Mouse (Mus musculus) adrenal gland, adult 2 months (tissue): ENCODE data around the gene Asic4. TPM values are rescaled to one million over a fixed set of nuclear protein-coding genes. Genes with fewer than 3 reads are reported as not detected.
A peak's percentile ranks its signal among the peaks of the same experiment; 100 is the strongest.

Experiments used
- DNase-seq: peaks from one replicate; pipeline ENCODE4 v3.0.0; 2021
- polyA plus RNA-seq: library from polyadenylated mRNA; depleted of rRNA; stranded (reverse); fragments of >200 nt; gene quantifications from 2 replicates; pipeline ENCODE4 v1.2.3, GENCODE M21; 2012
- total RNA-seq, 2 experiments: library from RNA; stranded (reverse); gene quantifications; 2 replicates each; pipeline ENCODE4 v1.2.3; 2021

Gene Asic4
- total and polyA plus RNA-seq, 3 experiments: 3.7 to 9.5 (median 6.8) TPM

GRCm38 (mm10) chr1:75502945-75503650, 52.9 kb downstream of the Asic4 start:
- DNase-seq: no peak

- peak; percentile 53 for DNase-seq
Observed at GRCm38 (mm10) chr1:75503651-75503980, 53.4 kb downstream of the Asic4 start.

DNA sequence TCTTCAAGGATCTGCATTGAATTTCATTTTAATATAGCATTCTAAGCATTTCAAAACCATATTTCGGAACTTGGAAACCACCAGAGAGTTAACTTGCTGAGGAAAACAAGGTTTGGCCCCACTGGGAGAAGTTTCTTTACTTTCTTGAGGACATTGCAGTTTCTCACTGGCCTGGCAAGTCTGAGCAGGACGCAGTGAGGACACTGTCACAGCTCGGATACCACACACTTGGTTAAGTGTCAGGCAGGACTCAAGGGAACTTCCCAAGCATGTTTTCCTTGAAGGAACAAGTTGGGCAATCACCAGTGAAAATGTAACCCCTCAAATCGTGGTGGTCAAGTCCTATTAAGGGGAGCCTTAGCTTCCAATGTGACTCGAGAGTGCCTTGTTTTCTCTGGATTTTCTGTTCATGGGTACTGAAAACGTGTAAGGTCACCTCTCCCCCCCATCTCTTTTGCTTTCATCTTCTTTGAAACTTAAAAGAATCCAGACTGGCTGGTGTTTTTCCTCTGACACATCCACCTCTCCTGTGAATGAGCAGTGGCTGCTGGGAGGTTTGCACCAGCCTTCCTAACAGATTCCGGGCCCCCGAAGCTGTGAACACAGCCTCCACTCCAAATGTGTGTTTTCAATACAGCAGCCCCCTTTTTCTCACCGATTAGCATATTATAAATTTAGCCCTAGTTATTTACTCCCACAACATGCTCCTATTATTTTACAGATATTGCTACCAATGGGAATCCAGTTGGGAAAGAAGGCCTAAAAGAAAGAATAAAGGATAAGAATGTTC, 54.2 kb downstream of the Asic4 start:
- DNase-seq: peak; percentile 37

DNA sequence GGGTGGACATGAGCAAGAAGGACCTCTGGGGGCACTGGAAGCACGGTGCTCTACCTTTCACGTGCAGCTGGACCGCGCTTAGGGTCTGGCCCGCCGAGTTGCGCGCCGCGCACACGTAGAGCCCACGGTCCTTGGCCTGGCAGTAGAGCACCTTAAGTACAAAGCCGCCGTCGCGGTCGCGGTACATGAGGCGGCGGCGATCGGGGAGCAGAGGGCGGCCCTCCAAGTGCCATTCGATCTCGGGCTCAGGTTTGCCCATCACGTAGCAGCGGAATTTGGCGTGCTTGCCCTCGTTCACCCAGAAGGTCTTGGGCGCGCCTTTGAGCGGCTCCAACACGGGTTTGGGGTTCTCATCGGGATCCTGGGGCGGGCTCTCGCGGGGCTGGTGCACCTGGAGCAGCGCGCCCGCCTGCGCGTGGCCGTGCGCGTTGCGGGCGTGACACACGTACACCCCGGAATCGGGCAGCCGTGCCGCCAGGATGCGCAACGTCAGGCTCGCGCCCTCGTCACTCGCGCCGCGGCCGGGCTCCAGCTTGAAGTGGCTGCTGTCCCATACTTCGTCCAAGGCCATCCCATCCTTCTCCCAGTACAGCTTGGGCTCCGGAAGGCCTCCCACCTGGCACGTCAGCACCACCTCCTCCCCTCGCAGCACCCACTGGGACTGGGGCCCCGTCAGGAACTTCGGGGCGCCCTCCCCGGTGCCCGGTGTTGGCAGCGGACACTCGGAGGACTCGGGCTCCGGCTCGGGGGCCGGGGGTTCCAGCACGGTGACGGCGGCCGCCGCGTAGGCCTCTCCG, 55.1 kb downstream of the Asic4 start:
- peak; percentile 90 for DNase-seq

DNA sequence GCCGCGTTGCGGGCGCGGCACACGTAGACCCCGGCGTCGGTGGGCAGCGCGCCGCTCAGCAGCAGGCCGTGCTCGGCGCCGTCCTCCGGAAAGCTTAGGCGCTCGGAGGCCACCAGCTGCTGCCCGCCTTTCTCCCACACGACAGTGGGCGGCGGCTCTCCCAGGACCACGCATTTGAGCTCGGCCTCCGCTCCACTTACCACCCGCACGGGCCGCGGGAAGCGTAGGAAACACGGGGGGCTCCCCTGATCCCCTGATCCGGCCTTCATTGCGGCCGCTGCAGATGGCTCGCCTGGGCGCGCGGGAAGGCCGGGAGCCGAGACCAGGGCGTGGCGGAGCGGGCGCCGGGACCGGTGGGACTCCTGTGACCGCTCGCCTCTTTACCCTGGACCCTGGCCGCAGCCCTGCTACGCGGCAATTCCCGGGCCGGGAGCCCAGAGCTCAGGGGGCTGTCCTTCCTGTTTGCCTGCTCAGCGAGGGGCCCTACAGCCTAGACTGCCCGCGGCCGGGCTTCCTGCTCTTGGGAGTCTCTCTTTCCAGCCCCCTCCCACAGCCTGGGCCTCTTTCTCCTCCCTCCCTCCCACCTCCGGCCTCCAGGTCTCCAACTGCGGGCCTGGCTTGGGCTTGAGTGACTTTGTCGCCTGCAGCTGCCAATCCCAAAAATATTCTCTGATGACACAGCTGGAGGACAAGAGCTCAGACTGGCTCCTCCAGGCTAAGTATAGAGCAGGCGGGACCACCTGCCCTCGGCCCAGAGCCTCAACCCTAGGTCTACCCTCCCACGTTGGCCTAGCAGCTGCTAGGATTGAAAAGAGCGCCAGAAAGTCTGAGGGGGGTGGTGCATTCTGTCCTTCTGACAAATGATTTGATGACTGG, 56.0 kb downstream of the Asic4 start, which contains the start of gene Obsl1:
Obsl1 (minus strand) TSS at position 497 of the 876 bp plus-strand sequence.
- DNase-seq: peak; percentile 73

- peak; percentile 48 for DNase-seq
Observed at GRCm38 (mm10) chr1:75507006-75507405, 56.8 kb downstream of the Asic4 start, which contains the start of gene Inha. Gene Inha, plus strand, starts transcription at chr1:75507077.

DNA sequence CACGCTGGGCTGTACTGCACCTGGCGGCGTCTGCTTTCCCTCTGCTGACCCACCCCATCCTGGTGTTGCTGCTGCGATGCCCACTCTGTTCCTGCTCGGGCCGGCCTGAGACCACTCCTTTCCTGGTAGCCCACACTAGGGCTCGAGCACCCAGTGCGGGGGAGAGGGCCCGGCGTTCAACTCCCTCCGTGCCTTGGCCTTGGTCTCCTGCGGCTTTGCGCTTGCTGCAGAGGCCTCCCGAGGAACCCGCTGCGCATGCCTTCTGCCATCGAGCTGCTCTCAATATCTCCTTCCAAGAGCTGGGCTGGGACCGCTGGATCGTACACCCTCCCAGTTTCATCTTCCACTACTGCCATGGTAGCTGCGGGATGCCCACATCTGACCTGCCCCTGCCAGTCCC, 59.4 kb downstream of the Asic4 start:
- DNase-seq: peak; percentile 41

DNA sequence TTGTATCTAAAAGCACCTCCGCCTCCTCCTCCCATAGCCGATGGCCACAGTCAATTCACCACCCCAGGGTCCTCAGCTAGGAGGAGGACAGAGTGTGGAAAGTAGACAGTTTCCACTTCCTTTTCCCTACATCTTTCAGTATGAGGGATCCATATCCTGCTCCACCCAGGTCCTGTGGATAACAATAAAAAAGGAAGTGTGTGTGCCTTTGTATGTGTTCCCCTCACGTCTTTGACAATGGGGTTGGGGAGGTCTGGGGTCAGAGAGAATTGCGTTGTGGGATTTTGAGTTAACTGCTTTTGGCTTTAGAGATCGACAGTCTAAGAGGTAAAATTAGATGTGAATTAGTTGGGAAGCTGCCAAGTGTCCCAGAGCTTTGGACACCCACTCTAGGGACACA, 59.9 kb downstream of the Asic4 start:
- DNase-seq: no peak

DNA sequence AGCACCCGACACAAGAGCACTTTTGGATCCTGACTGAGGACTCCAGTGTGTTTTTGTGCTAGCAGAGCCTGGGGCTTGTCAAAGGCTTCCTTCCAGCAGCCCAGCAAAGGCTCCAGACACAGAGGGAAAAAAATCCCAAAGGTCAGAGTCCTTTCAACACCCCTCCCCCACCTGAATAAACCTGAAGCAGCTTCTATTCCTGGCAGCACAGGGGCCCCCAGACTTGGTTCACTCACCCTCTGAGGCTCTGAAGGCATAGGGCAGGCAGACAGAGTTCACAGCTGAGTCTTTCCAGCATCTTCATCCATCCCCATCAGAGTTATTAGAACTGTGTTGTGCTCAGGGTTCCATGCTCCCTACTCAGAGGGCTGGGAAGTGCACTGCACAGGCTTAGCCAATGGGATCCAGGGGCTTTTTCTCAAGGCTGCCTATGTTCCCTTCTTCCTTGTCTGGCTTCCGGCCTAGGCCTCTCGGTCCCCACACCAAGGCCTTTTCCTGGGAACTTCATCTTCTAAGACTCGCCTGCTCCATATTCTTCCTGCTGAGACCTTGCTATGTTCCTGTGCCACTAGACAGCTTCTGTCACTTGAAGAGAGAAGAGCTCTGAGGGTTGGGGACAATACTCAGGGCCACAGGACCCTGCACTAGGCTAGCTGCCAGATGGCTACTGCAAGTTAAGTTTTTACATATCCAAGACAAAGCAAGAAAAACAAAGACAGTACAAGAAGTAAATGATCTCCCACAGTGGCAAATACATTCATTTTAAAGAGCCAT, 61.4 kb downstream of the Asic4 start:
- no peak for DNase-seq

- no peak for DNase-seq
Observed at GRCm38 (mm10) chr1:75512550-75512949, 62.3 kb downstream of the Asic4 start.

GRCm38 (mm10) chr1:75516703-75517380, 66.6 kb downstream of the Asic4 start:
- peak; percentile 50 for DNase-seq

DNA sequence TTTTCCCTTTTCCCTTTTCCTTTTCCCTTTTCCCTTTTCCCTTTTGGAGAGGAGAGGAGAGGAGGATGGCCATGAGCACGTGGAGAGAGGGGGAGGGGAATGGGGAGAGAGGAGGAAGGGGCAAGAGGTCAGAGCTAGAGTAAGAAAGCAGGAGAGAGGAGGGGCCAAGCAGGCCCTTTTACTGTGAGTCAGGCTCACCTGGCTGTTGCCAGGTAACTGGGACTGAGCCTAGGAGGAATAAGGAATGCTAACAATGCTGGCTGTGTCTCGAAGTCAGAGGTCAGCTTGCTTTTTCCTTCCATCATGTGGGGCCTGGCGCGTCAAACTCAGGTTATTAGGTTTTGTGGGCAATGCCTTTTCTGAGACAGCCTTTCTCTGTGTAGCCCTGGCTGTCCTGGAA, 67.7 kb downstream of the Asic4 start:
- DNase-seq: no peak

DNA sequence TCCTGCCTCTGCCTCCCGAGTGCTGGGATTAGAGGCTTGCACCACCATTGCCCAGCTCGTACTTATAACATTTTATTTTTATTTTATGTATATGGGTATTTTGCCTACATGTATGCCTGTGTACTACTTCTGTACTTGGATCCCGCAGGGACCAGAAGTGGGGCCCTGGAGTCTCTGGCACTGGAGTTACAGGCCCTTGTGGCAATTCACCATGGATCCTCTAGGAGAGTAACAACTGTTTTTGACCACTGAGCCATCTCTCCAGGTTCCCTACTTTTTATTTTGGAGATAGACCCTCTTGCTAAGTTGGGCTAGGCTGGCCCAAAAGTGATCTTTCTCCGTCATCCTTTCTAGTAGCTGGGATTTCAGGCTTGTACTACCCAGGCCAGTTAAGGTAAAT, 68.2 kb downstream of the Asic4 start:
- no peak for DNase-seq

- DNase-seq: peak; percentile 69
Observed at GRCm38 (mm10) chr1:75519576-75519975, 69.3 kb downstream of the Asic4 start.

DNA sequence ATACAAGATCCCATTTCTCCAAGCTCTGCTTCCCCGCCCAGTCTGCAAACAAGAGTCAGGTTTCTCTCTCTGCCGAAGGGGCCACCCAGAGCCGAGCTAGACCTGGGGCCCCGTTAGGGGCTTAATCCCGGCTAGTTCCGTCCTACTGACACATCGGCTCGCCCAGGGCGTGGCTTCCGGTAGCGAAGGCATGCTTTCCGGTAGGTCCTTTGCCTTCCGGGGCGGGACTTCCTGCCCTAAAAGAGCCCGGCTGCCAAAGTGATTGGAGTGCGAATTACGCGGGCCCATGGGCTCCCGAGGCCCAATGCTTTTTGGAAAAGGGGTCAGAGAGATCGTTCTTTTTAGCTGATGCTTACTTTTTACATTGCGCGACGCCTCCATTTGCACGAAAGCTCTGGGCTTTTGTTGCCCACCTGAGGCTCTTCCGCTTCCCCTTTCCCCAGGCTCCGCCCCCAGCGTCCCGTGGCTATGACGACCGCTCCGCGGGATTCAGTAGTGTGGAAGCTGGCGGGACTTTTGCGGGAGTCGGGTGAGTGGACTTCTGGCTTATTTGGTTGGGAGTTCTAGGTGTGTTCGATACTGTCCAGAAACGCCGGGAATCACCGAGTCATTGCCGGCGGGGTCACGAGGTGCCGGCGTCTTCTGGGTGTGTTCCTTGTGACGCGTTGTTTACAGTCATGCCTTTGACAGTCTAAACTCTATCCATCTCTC, 71.2 kb downstream of the Asic4 start, which contains the start of gene Stk11ip:
Stk11ip (plus strand) TSS at position 209 of the 711 bp plus-strand sequence.
- DNase-seq: peak; percentile 94
